Mouse (Mus musculus) hindbrain, embryonic 13.5 days (tissue): ENCODE data around the gene Plxna1. TPM values are rescaled to one million over a fixed set of nuclear protein-coding genes. Genes with fewer than 3 reads are reported as not detected.
A peak's percentile ranks its signal among the peaks of the same experiment; 100 is the strongest.

Source experiments
- ATAC-seq: fragments of 200-750 bp; cut with Nextera tagmentation; 2 replicates; pipeline ENCODE4 v1.8.0; 2017; ENCODE audit warnings: moderate TSS enrichment; ENCODE audit not compliant: low FRiP score
- H3K27ac ChIP-seq: fragments of 300-500 bp; sonication (generic); 2 replicates; pipeline ENCODE4 v1.5.1; 2015; ENCODE audit warnings: inconsistent platforms, mild to moderate bottlenecking, moderate library complexity
- H3K27me3 ChIP-seq: fragments of 300-500 bp; sonication (generic); 2 replicates; pipeline ENCODE4 v1.6.1; 2015; ENCODE audit warnings: mild to moderate bottlenecking, inconsistent platforms
- H3K36me3 ChIP-seq: fragments of 300-500 bp; sonication (generic); 2 replicates; pipeline ENCODE4 v1.6.1; 2015; ENCODE audit warnings: mild to moderate bottlenecking, inconsistent platforms
- H3K4me1 ChIP-seq: fragments of 300-500 bp; sonication (generic); replicated peaks from 2 replicates; pipeline ENCODE4 v1.6.1; 2015; ENCODE audit warnings: inconsistent platforms
- H3K4me2 ChIP-seq: fragments of 300-500 bp; sonication (generic); 2 replicates; pipeline ENCODE4 v1.6.1; 2015; ENCODE audit warnings: inconsistent platforms, mild to moderate bottlenecking, moderate library complexity
- H3K4me3 ChIP-seq: fragments of 300-500 bp; sonication (generic); 2 replicates; pipeline ENCODE4 v1.5.1; 2015; ENCODE audit warnings: mild to moderate bottlenecking, inconsistent platforms
- H3K9ac ChIP-seq: fragments of 300-500 bp; sonication (generic); 2 replicates; pipeline ENCODE4 v1.6.1; 2015; ENCODE audit warnings: mild to moderate bottlenecking, inconsistent platforms
- H3K9me3 ChIP-seq: fragments of 300-500 bp; sonication (generic); 2 replicates; pipeline ENCODE4 v1.6.1; 2016; ENCODE audit warnings: inconsistent platforms
- WGBS: fragments of 180-500 bp; shearing (Covaris S2); methylation state at CpG from one replicate; pipeline ENCODE4 v1.1.7; 2015; 5-methylcytosine and 5-hydroxymethylcytosine counted together
- polyA plus RNA-seq: library from polyadenylated mRNA; unstranded; fragments of >200 nt; fragmentation: Nextera tagmentation; extraction: Ambion mirVana; gene quantifications from 2 replicates; pipeline ENCODE4 v1.2.1, GENCODE M21; 2015

Plxna1 gene
- polyA plus RNA-seq, 1 experiment from 2014 or later: 44.9 TPM

GRCm38 (mm10) chr6:89286286-89286655, 76.1 kb downstream of the Plxna1 start:
- 73% methylated on average over 3 of the region's 3 CpGs for WGBS
- no peak for ATAC-seq
- no peak overlapping the region for H3K9ac ChIP-seq
- H3K4me1 ChIP-seq: peaks cover 36% of the 10 kb centered on the region
- no peaks in the 10 kb centered on the region for H3K9me3 ChIP-seq
- no peak overlapping the region for H3K4me3 ChIP-seq
- H3K27ac ChIP-seq: no peak overlapping the region
- peaks cover 4% of the 10 kb centered on the region; the same call in 1 of the 2 replicates for H3K27me3 ChIP-seq
- no peaks in the 10 kb centered on the region for H3K36me3 ChIP-seq
- H3K4me2 ChIP-seq: no peak overlapping the region

- Histone ChIP-seq H3K4me3 (no peak overlapping the region), H3K9ac (no peak overlapping the region), H3K4me2 (no peak overlapping the region), H3K36me3 (no peaks in the 10 kb centered on the region), H3K4me1 (peaks cover 37% of the 10 kb centered on the region), H3K27ac (no peak overlapping the region), H3K27me3 (peaks cover 9% of the 10 kb centered on the region; the same call in 1 of the 2 replicates), H3K9me3 (no peaks in the 10 kb centered on the region)
- no peak for ATAC-seq
- 60% methylated on average over 9 of the region's 9 CpGs for WGBS
Observed at GRCm38 (mm10) chr6:89285561-89286285, 76.7 kb downstream of the Plxna1 start.

- H3K4me2 ChIP-seq: no peak overlapping the region
- no peak overlapping the region for H3K27ac ChIP-seq
- H3K27me3 ChIP-seq: peaks cover 11% of the 10 kb centered on the region; the same call in 1 of the 2 replicates
- H3K9ac ChIP-seq: no peak overlapping the region
- H3K4me3 ChIP-seq: no peak overlapping the region
- H3K9me3 ChIP-seq: no peaks in the 10 kb centered on the region
- ATAC-seq: no peak
- H3K36me3 ChIP-seq: no peaks in the 10 kb centered on the region
- H3K4me1 ChIP-seq: peaks cover 39% of the 10 kb centered on the region
Observed at GRCm38 (mm10) chr6:89285116-89285515, 77.3 kb downstream of the Plxna1 start.

- no peak overlapping the region for H3K4me3 ChIP-seq
- WGBS: 98% methylated on average over 4 of the region's 4 CpGs
- H3K4me1 ChIP-seq: peaks cover 34% of the 10 kb centered on the region
- ATAC-seq: no peak
- H3K4me2 ChIP-seq: no peak overlapping the region
- no peaks in the 10 kb centered on the region for H3K36me3 ChIP-seq
- H3K27me3 ChIP-seq: peaks cover 11% of the 10 kb centered on the region; the same call in 1 of the 2 replicates
- H3K9ac ChIP-seq: no peak overlapping the region
- H3K27ac ChIP-seq: no peak overlapping the region
- H3K9me3 ChIP-seq: no peaks in the 10 kb centered on the region
Observed at GRCm38 (mm10) chr6:89283095-89283494, 79.3 kb downstream of the Plxna1 start.

GRCm38 (mm10) chr6:89282626-89283025, 79.8 kb downstream of the Plxna1 start:
- Histone ChIP-seq H3K9me3 (no peaks in the 10 kb centered on the region), H3K4me1 (peaks cover 32% of the 10 kb centered on the region), H3K4me3 (no peak overlapping the region), H3K27me3 (peaks cover 11% of the 10 kb centered on the region; the same call in 1 of the 2 replicates), H3K9ac (no peak overlapping the region), H3K4me2 (no peak overlapping the region), H3K27ac (no peak overlapping the region), H3K36me3 (no peaks in the 10 kb centered on the region)
- no peak for ATAC-seq
- whole genome bisulfite sequencing: 66% methylated on average over 5 of the region's 5 CpGs

GRCm38 (mm10) chr6:89281492-89282332, 80.7 kb downstream of the Plxna1 start:
- H3K4me1 ChIP-seq: peaks cover 27% of the 10 kb centered on the region
- H3K27ac ChIP-seq: peak overlapping the region; percentile 46
- peak overlapping the region; percentile 40 for H3K4me2 ChIP-seq
- no peaks in the 10 kb centered on the region for H3K36me3 ChIP-seq
- peaks cover 11% of the 10 kb centered on the region; the same call in 1 of the 2 replicates for H3K27me3 ChIP-seq
- peak overlapping the region; percentile 29; the same call in 1 of the 2 replicates for H3K9ac ChIP-seq
- no peaks in the 10 kb centered on the region for H3K9me3 ChIP-seq
- H3K4me3 ChIP-seq: no peak overlapping the region
- ATAC-seq: peak; percentile 75
- WGBS: 14% methylated on average over 16 of the region's 16 CpGs

GRCm38 (mm10) chr6:89280555-89280954, 81.9 kb downstream of the Plxna1 start:
- peaks cover 20% of the 10 kb centered on the region for H3K4me1 ChIP-seq
- no peak overlapping the region for H3K9ac ChIP-seq
- no peaks in the 10 kb centered on the region for H3K36me3 ChIP-seq
- H3K27me3 ChIP-seq: peaks cover 11% of the 10 kb centered on the region; the same call in 1 of the 2 replicates
- no peak overlapping the region for H3K4me3 ChIP-seq
- H3K9me3 ChIP-seq: no peaks in the 10 kb centered on the region
- 86% methylated on average over 4 of the region's 4 CpGs for WGBS
- H3K27ac ChIP-seq: 0 out of 2 replicates have a peak overlapping the region, but pooled peaks have one; percentile 46
- H3K4me2 ChIP-seq: no peak overlapping the region
- ATAC-seq: 0 out of 2 replicates have a peak, but pooled peaks have one; percentile 2

- ATAC-seq: no peak
- WGBS: 75% methylated on average over 10 of the region's 10 CpGs
- Histone ChIP-seq H3K4me1 (no peaks in the 10 kb centered on the region), H3K27ac (no peak overlapping the region), H3K4me2 (no peak overlapping the region), H3K27me3 (no peaks in the 10 kb centered on the region), H3K9me3 (no peaks in the 10 kb centered on the region), H3K4me3 (no peak overlapping the region), H3K36me3 (no peaks in the 10 kb centered on the region), H3K9ac (no peak overlapping the region)
Observed at GRCm38 (mm10) chr6:89271731-89272475, 90.5 kb downstream of the Plxna1 start.

GRCm38 (mm10) chr6:89267181-89267580, 95.2 kb downstream of the Plxna1 start:
- Histone ChIP-seq H3K4me3 (no peak overlapping the region), H3K4me2 (no peak overlapping the region), H3K27me3 (no peaks in the 10 kb centered on the region), H3K36me3 (no peaks in the 10 kb centered on the region), H3K9me3 (no peaks in the 10 kb centered on the region), H3K27ac (peak overlapping the region; percentile 35; the same call in 1 of the 2 replicates), H3K9ac (peak overlapping the region; percentile 39), H3K4me1 (no peaks in the 10 kb centered on the region)
- WGBS: 75% methylated on average over 5 of the region's 5 CpGs
- ATAC-seq: no peak

Other genes with a start within 250 kb of the Plxna1 start
- 125 and 126 TPM in 2 replicates for gene Chchd6, start 233.0 kb upstream of the Plxna1 start, polyA plus RNA-seq